Mouse (Mus musculus) myocyte (in vitro differentiated cells): ENCODE data around the gene Atp11b. TPM values are rescaled to one million over a fixed set of nuclear protein-coding genes. Genes with fewer than 3 reads are reported as not detected.

Experiments used
- H3K27me3 ChIP-seq: one replicate; pipeline ENCODE4 v1.6.1; 2011; ENCODE audit not compliant: control insufficient read depth, insufficient read depth, insufficient read length
- H3K36me3 ChIP-seq: one replicate; pipeline ENCODE4 v1.6.1; 2011; ENCODE audit not compliant: control insufficient read depth, insufficient read depth
- H3K4me2 ChIP-seq: one replicate; pipeline ENCODE4 v1.6.1; 2011; ENCODE audit warnings: low read depth, control low read depth
- H3K4me3 ChIP-seq: one replicate; pipeline ENCODE4 v1.5.1; 2011; ENCODE audit warnings: mild to moderate bottlenecking, control low read depth, moderate library complexity
- H3K79me2 ChIP-seq: one replicate; pipeline ENCODE4 v1.6.1; 2011; ENCODE audit not compliant: control insufficient read depth, insufficient read depth
- H3ac ChIP-seq: one replicate; pipeline ENCODE4 v1.6.1; 2011; ENCODE audit not compliant: control insufficient read depth, insufficient read length
- CEBPB ChIP-seq: IDR thresholded peaks from 2 replicates; pipeline ENCODE4 v1.6.1; 2011; ENCODE audit warnings: mild to moderate bottlenecking, moderate library complexity; ENCODE audit not compliant: poor library complexity, insufficient read depth, severe bottlenecking
- E2F4 ChIP-seq: IDR thresholded peaks from one replicate; pipeline ENCODE4 v1.6.1; 2011; ENCODE audit warnings: mild to moderate bottlenecking, control low read depth, moderate library complexity; ENCODE audit not compliant: insufficient read depth
- MAX ChIP-seq: IDR thresholded peaks from one replicate; pipeline ENCODE4 v1.6.1; 2011; ENCODE audit warnings: low read depth, mild to moderate bottlenecking, control low read depth
- MYOD1 ChIP-seq, 3 experiments: IDR thresholded peaks; one replicate each; pipeline ENCODE4 v1.6.1; 2011; ENCODE audit warnings: control low read depth in 2 of 3, low read depth in 2 of 3, mild to moderate bottlenecking in 2 of 3, moderate library complexity in 1 of 3; ENCODE audit not compliant: insufficient read length in 2 of 3, control insufficient read depth in 1 of 3
- MYOG ChIP-seq, 3 experiments: IDR thresholded peaks; one replicate each; pipeline ENCODE4 v1.6.1; 2011; ENCODE audit warnings: control low read depth in 2 of 3, low read depth in 2 of 3, mild to moderate bottlenecking in 2 of 3; ENCODE audit not compliant: insufficient read length in 2 of 3, control insufficient read depth in 1 of 3, insufficient read depth in 1 of 3
- POLR2A ChIP-seq: IDR thresholded peaks from one replicate; pipeline ENCODE4 v1.6.1; 2011; ENCODE audit warnings: low read depth, mild to moderate bottlenecking, control low read depth, moderate library complexity; ENCODE audit not compliant: insufficient read length
- POLR2AphosphoS2 ChIP-seq: IDR thresholded peaks from one replicate; pipeline ENCODE4 v1.6.1; 2011; ENCODE audit warnings: low read depth, control low read depth; ENCODE audit not compliant: insufficient read length
- REST ChIP-seq: IDR thresholded peaks from one replicate; pipeline ENCODE4 v1.6.1; 2011; ENCODE audit warnings: mild to moderate bottlenecking, control low read depth, moderate library complexity; ENCODE audit not compliant: insufficient read depth, insufficient read length
- SRF ChIP-seq: IDR thresholded peaks from one replicate; pipeline ENCODE4 v1.6.1; 2011; ENCODE audit warnings: low read depth; ENCODE audit not compliant: control insufficient read depth, insufficient read length
- TCF12 ChIP-seq: IDR thresholded peaks from one replicate; pipeline ENCODE4 v1.6.1; 2011; ENCODE audit warnings: mild to moderate bottlenecking, control low read depth; ENCODE audit not compliant: poor library complexity, insufficient read depth, severe bottlenecking
- TCF3 ChIP-seq: IDR thresholded peaks from one replicate; pipeline ENCODE4 v1.6.1; 2011; ENCODE audit warnings: low read depth, control low read depth; ENCODE audit not compliant: insufficient read length
- USF1 ChIP-seq: IDR thresholded peaks from one replicate; pipeline ENCODE4 v1.6.1; 2011; ENCODE audit warnings: low read depth, mild to moderate bottlenecking, control low read depth, moderate library complexity
- polyA plus RNA-seq: library from polyadenylated mRNA; unstranded; fragments of >200 nt; fragmentation: generic; extraction: Trizol; gene quantifications from one replicate; pipeline ENCODE4 v1.2.1, GENCODE M21; 2012; ENCODE audit warnings: missing spikeins

The Atp11b gene
- polyA plus RNA-seq, 1 experiment: 5.6 TPM

- TF ChIP-seq TCF3: no peak
- TF ChIP-seq TCF12: no peak
- TF ChIP-seq SRF: no peak
- no peak for TF ChIP-seq E2F4
- TF ChIP-seq MAX: no peak
- no peak for TF ChIP-seq MYOG (IDR thresholded peaks at IDR 0.05; ENCODE audit: control insufficient read depth in 1 of 3, insufficient read depth in 1 of 3, insufficient read length in 2 of 3, low read depth in 2 of 3)
- no peak for TF ChIP-seq CEBPB
- TF ChIP-seq USF1: no peak
- no peak for TF ChIP-seq POLR2AphosphoS2
- no peak for TF ChIP-seq REST
These were observed 68.1 kb downstream of the Atp11b start for GRCm38 (mm10) chr3:35822036-35822435.

GRCm38 (mm10) chr3:35849326-35849725, 95.4 kb downstream of the Atp11b start:
- H3K4me3 ChIP-seq: no peak overlapping the region
- no peak overlapping the region for H3K4me2 ChIP-seq
- peaks cover 4% of the 10 kb centered on the region for H3K36me3 ChIP-seq
- no peaks in the 10 kb centered on the region for H3K27me3 ChIP-seq
- no peak overlapping the region for H3ac ChIP-seq
- H3K79me2 ChIP-seq: no peaks in the 10 kb centered on the region
- no peak for TF ChIP-seq TCF3
- TF ChIP-seq POLR2AphosphoS2: no peak
- TF ChIP-seq E2F4: no peak
- TF ChIP-seq MYOG (IDR thresholded peaks at IDR 0.05; ENCODE audit: control insufficient read depth in 1 of 3, insufficient read depth in 1 of 3, insufficient read length in 2 of 3, low read depth in 2 of 3): no peak
- no peak for TF ChIP-seq MYOD1 (IDR thresholded peaks at IDR 0.05; ENCODE audit: control insufficient read depth in 1 of 3, insufficient read length in 2 of 3, low read depth in 2 of 3)
- TF ChIP-seq TCF12: no peak
- no peak for TF ChIP-seq MAX
- TF ChIP-seq POLR2A: no peak
- TF ChIP-seq USF1: no peak
- no peak for TF ChIP-seq REST
- no peak for TF ChIP-seq SRF
- no peak for TF ChIP-seq CEBPB

More at GRCm38 (mm10) chr3:35822036-35822435, 68.1 kb downstream of the Atp11b start:
- H3K79me2 ChIP-seq: no peaks in the 10 kb centered on the region
- no peak overlapping the region for H3ac ChIP-seq
- no peak overlapping the region for H3K4me2 ChIP-seq
- no peak overlapping the region for H3K4me3 ChIP-seq
- H3K36me3 ChIP-seq: peaks cover 14% of the 10 kb centered on the region
- H3K27me3 ChIP-seq: no peaks in the 10 kb centered on the region

GRCm38 (mm10) chr3:35883267-35883666, 129.4 kb downstream of the Atp11b start:
- TF ChIP-seq USF1 (no peak), MYOD1 (IDR thresholded peaks at IDR 0.05; ENCODE audit: control insufficient read depth in 1 of 3, insufficient read length in 2 of 3, low read depth in 2 of 3) (no peak), MAX (no peak), REST (no peak), E2F4 (no peak), MYOG (IDR thresholded peaks at IDR 0.05; ENCODE audit: control insufficient read depth in 1 of 3, insufficient read depth in 1 of 3, insufficient read length in 2 of 3, low read depth in 2 of 3) (no peak), SRF (no peak), POLR2AphosphoS2 (no peak), TCF3 (no peak), TCF12 (no peak), POLR2A (no peak), CEBPB (no peak)
- H3K36me3 ChIP-seq: no peaks in the 10 kb centered on the region
- no peaks in the 10 kb centered on the region for H3K79me2 ChIP-seq

GRCm38 (mm10) chr3:35889531-35889930, 135.6 kb downstream of the Atp11b start:
- TF ChIP-seq TCF12 (no peak), SRF (no peak), E2F4 (no peak), CEBPB (no peak), TCF3 (no peak)
- Histone ChIP-seq H3ac (no peak overlapping the region), H3K4me3 (no peak overlapping the region)

More at GRCm38 (mm10) chr3:35883267-35883666, 129.4 kb downstream of the Atp11b start:
- H3K27me3 ChIP-seq: no peaks in the 10 kb centered on the region
- no peak overlapping the region for H3K4me3 ChIP-seq
- H3ac ChIP-seq: no peak overlapping the region
- no peak overlapping the region for H3K4me2 ChIP-seq

GRCm38 (mm10) chr3:35891123-35891522, 137.2 kb downstream of the Atp11b start:
- H3K27me3 ChIP-seq: no peaks in the 10 kb centered on the region
- H3K4me2 ChIP-seq: no peak overlapping the region
- no peaks in the 10 kb centered on the region for H3K79me2 ChIP-seq
- TF ChIP-seq USF1 (no peak), REST (no peak), TCF12 (no peak), E2F4 (no peak), MAX (no peak), SRF (no peak), TCF3 (no peak), MYOD1 (IDR thresholded peaks at IDR 0.05; ENCODE audit: control insufficient read depth in 1 of 3, insufficient read length in 2 of 3, low read depth in 2 of 3) (no peak), CEBPB (no peak), MYOG (IDR thresholded peaks at IDR 0.05; ENCODE audit: control insufficient read depth in 1 of 3, insufficient read depth in 1 of 3, insufficient read length in 2 of 3, low read depth in 2 of 3) (no peak), POLR2A (no peak), POLR2AphosphoS2 (no peak)
- peaks cover 5% of the 10 kb centered on the region for H3K36me3 ChIP-seq
- H3ac ChIP-seq: no peak overlapping the region
- H3K4me3 ChIP-seq: no peak overlapping the region

More at GRCm38 (mm10) chr3:35889531-35889930, 135.6 kb downstream of the Atp11b start:
- H3K4me2 ChIP-seq: no peak overlapping the region
- peaks cover 5% of the 10 kb centered on the region for H3K36me3 ChIP-seq
- no peaks in the 10 kb centered on the region for H3K27me3 ChIP-seq
- no peaks in the 10 kb centered on the region for H3K79me2 ChIP-seq
